Mouse (Mus musculus) forebrain, embryonic 11.5 days (tissue): ENCODE data around the gene Cd300a. TPM values are rescaled to one million over a fixed set of nuclear protein-coding genes. Genes with fewer than 3 reads are reported as not detected.

ENCODE experiments used
- ATAC-seq: fragments of 200-750 bp; cut with Nextera tagmentation; replicated peaks from 2 replicates; pipeline ENCODE4 v1.8.0; 2017; ENCODE audit warnings: moderate TSS enrichment; ENCODE audit not compliant: low FRiP score
- DNase-seq: peaks from one replicate; pipeline ENCODE4 v3.0.0-alpha.2; 2017; ENCODE audit warnings: low spot score
- H3K27ac ChIP-seq: fragments of 300-500 bp; sonication (generic); 2 replicates; pipeline ENCODE4 v1.5.1; 2014; ENCODE audit warnings: low read depth, low read length
- H3K27me3 ChIP-seq: fragments of 300-500 bp; sonication (generic); 2 replicates; pipeline ENCODE4 v1.6.1; 2014; ENCODE audit warnings: mild to moderate bottlenecking, low read length, mixed read lengths; ENCODE audit not compliant: control insufficient read depth, insufficient read depth
- H3K36me3 ChIP-seq: fragments of 300-500 bp; sonication (generic); 2 replicates; pipeline ENCODE4 v1.6.1; 2014; ENCODE audit warnings: mild to moderate bottlenecking, low read length, moderate library complexity, mixed read lengths; ENCODE audit not compliant: control insufficient read depth, insufficient read depth
- H3K4me1 ChIP-seq: fragments of 300-500 bp; sonication (generic); replicated peaks from 2 replicates; pipeline ENCODE4 v1.6.1; 2014; ENCODE audit warnings: low read length, mixed read lengths; ENCODE audit not compliant: control insufficient read depth, insufficient read depth
- H3K4me2 ChIP-seq: fragments of 300-500 bp; sonication (generic); 2 replicates; pipeline ENCODE4 v1.6.1; 2014; ENCODE audit warnings: low read depth, mild to moderate bottlenecking, low read length, moderate library complexity, mixed read lengths; ENCODE audit not compliant: severe bottlenecking
- H3K4me3 ChIP-seq: fragments of 300-500 bp; sonication (generic); 2 replicates; pipeline ENCODE4 v1.5.1; 2014; ENCODE audit warnings: low read depth, low read length
- H3K9ac ChIP-seq: fragments of 300-500 bp; sonication (generic); 2 replicates; pipeline ENCODE4 v1.6.1; 2014; ENCODE audit warnings: low read length
- H3K9me3 ChIP-seq: fragments of 300-500 bp; sonication (generic); 2 replicates; pipeline ENCODE4 v1.6.1; 2016; ENCODE audit warnings: low read length, mixed read lengths; ENCODE audit not compliant: control insufficient read depth
- WGBS: fragments of 180-500 bp; shearing (Covaris S2); extraction: QIAGEN DNeasy Blood & Tissue Kit; methylation state at CpG from one replicate; pipeline ENCODE4 v1.1.7; 2014; 5-methylcytosine and 5-hydroxymethylcytosine counted together
- polyA plus RNA-seq: library from polyadenylated mRNA; unstranded; fragments of >200 nt; fragmentation: Nextera tagmentation; extraction: Ambion mirVana; gene quantifications from 2 replicates; pipeline ENCODE4 v1.2.1, GENCODE M21; 2014

Cd300a gene
- polyA plus RNA-seq, 1 experiment from 2014 or later = 0.64 TPM

GRCm38 (mm10) chr11:114851269-114851607 is 38.6 kb upstream of the Cd300a start:
- Histone ChIP-seq H3K9ac (peak overlapping the region; percentile 50), H3K27ac (no peak overlapping the region), H3K36me3 (no peaks in the 10 kb centered on the region), H3K27me3 (peaks cover 45% of the 10 kb centered on the region), H3K9me3 (no peaks in the 10 kb centered on the region), H3K4me2 (peak overlapping the region; percentile 95), H3K4me1 (peaks cover 6% of the 10 kb centered on the region; the same call in 1 of the 2 replicates), H3K4me3 (peak overlapping the region; percentile 53)
- ATAC-seq = no peak; the same call in 1 of the 2 replicates
- DNase-seq = no peak
- under 1% methylated on average over 27 of the region's 27 CpGs for WGBS

- H3K4me3 ChIP-seq = peak overlapping the region; percentile 53
- no peak overlapping the region for H3K27ac ChIP-seq
- H3K36me3 ChIP-seq = no peaks in the 10 kb centered on the region
- no peaks in the 10 kb centered on the region for H3K9me3 ChIP-seq
- peak; percentile 60 for ATAC-seq
- H3K4me2 ChIP-seq = peak overlapping the region; percentile 95
- peak; percentile 76 for DNase-seq
- under 1% methylated on average over 64 of the region's 65 CpGs for WGBS
- H3K9ac ChIP-seq = peak overlapping the region; percentile 50
- peaks cover 45% of the 10 kb centered on the region for H3K27me3 ChIP-seq
- peaks cover 6% of the 10 kb centered on the region; the same call in 1 of the 2 replicates for H3K4me1 ChIP-seq
Measured at GRCm38 (mm10) chr11:114851608-114852310, 38.1 kb upstream of the Cd300a start.

DNA sequence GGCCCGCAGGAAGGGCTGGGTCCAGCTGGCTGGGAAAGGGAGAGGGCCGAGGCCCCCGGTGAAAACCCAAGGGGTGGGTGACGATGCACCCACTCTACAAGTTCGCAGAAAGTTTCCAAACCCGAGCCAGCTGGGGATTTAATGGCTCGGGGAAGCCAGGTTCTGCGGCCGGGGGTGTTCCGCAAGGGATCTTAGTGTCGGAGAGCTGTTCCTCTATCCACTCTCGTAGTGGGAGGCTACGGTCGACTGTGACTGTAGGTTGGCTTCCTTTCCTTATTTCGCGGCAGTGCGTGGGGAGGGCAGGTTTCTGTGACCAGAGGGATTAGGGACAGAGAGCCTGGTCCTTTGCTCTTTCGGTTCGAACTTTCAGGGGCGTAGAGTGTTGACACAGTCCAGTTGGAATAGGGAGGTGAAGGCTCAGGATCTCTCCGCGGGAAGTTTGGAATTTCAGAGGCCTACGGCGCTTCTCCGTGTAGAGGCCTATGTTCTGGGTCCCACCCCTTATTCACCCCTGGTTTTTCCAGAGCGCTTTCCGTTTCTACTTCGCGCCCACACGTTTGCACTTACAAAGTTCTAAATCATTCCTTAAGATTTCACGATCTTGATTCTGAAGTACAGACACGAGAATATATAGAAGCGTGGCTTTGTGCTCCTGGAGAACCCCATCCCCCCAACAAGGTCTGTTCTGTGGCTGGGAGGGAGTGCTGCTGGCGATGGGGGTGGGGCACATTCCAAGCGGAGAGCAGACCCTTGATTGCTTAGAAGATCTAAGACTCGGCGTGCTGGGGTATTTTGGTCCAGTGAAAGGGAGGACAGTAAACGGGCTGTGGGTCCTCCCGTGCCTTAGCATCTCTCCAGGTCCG is 37.3 kb upstream of the Cd300a start:
- DNase-seq = peak; percentile 69
- Histone ChIP-seq H3K4me2 (peak overlapping the region; percentile 95), H3K27ac (0 out of 2 replicates have a peak overlapping the region, but pooled peaks have one; percentile 5), H3K36me3 (no peaks in the 10 kb centered on the region), H3K9ac (peak overlapping the region; percentile 50), H3K9me3 (no peaks in the 10 kb centered on the region), H3K4me1 (peaks cover 6% of the 10 kb centered on the region; the same call in 1 of the 2 replicates), H3K4me3 (peak overlapping the region; percentile 53), H3K27me3 (peaks cover 45% of the 10 kb centered on the region)
- ATAC-seq = no peak; the same call in 1 of the 2 replicates
- under 1% methylated on average over 40 of the region's 40 CpGs for WGBS

DNA sequence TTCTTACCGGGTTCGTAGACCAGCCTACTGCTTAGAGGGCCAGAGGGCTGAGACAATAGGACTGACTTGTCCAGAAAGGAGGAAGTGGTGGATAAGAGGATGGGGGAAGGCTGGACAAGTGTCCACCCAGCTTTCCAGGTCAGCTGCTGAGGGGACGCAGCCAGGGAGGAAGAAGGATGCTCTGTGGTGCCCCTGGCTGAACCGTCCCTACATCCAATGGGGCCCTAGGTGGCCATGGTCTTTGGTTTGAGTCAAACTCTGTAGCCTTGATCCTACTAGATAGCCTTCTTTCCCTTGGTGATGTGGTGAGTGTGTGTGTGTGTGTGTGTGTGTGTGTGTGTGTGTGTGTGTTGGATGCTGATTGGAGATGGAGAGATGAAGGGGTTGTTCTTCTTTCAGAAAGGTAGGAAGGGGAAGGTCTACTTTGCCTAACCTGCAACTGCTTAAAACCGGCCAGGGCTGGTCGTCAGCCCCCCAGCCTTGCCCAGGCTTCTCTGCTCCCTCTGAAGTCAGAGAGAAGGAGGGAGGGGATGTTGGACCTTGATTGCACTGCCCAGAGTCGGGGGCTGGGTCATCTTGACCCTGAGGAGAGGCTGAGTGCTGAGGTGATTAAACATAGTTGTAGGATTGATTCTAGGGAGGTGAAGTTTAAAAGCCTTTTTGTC is 36.5 kb upstream of the Cd300a start:
- no peak for DNase-seq
- ATAC-seq = no peak
- WGBS = 14% methylated on average over 7 of the region's 7 CpGs
- peaks cover 6% of the 10 kb centered on the region; the same call in 1 of the 2 replicates for H3K4me1 ChIP-seq
- peak overlapping the region; percentile 53 for H3K4me3 ChIP-seq
- H3K9me3 ChIP-seq = no peaks in the 10 kb centered on the region
- no peaks in the 10 kb centered on the region for H3K36me3 ChIP-seq
- H3K9ac ChIP-seq = no peak overlapping the region
- H3K4me2 ChIP-seq = peak overlapping the region; percentile 95; the same call in 1 of the 2 replicates
- peaks cover 45% of the 10 kb centered on the region for H3K27me3 ChIP-seq
- H3K27ac ChIP-seq = no peak overlapping the region

DNA sequence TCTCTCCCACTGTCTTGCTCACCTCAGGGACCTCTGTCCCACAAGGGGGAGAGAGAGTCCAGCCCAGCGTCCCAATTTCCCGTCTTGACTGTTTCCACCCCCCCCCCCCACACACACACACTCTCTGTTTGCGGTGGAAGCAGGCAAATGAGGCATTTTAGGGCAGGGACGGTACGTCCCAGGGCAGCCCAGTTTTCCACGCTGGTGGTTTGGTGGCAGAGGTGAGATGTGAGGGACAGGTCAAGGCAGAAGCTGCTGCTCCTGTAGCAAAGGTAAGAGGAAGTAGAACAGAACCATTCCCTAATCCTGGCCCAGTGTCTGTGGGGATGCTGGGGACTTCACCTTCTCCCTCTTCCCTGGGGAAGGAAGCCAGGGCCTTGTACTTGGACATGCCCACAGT is 35.3 kb upstream of the Cd300a start:
- no peak overlapping the region for H3K4me2 ChIP-seq
- no peak overlapping the region for H3K27ac ChIP-seq
- H3K9ac ChIP-seq = no peak overlapping the region
- H3K4me3 ChIP-seq = no peak overlapping the region
- H3K9me3 ChIP-seq = no peaks in the 10 kb centered on the region
- no peaks in the 10 kb centered on the region for H3K36me3 ChIP-seq
- peaks cover 6% of the 10 kb centered on the region; the same call in 1 of the 2 replicates for H3K4me1 ChIP-seq
- WGBS = 74% methylated on average over 6 of the region's 6 CpGs
- DNase-seq (no peak), ATAC-seq (no peak)
- H3K27me3 ChIP-seq = peaks cover 38% of the 10 kb centered on the region

DNA sequence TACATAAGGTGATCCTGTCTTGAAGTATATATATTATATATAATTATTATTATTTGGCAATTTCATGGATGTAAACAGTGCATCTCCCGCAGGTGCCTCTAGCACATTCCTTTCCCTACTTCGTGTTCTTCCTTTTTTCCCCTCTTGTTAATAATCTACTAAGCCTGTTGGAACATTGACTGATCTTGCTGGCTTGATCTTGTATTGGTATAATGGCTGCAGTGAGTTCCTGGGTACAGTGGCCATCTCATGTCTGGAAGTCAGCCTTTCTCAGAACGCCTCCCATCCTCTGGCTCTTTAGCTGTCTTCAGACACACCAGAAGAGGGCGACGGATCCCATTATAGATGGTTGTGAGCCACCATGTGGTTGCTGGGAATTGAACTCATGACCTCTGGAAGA is 33.7 kb upstream of the Cd300a start:
- Histone ChIP-seq H3K9ac (no peak overlapping the region), H3K9me3 (no peaks in the 10 kb centered on the region), H3K4me2 (no peak overlapping the region), H3K27ac (no peak overlapping the region), H3K27me3 (peaks cover 24% of the 10 kb centered on the region), H3K4me3 (no peak overlapping the region), H3K4me1 (peaks cover 6% of the 10 kb centered on the region; the same call in 1 of the 2 replicates), H3K36me3 (no peaks in the 10 kb centered on the region)
- DNase-seq (no peak), ATAC-seq (no peak)
- WGBS = 95% methylated on average over 5 of the region's 5 CpGs

GRCm38 (mm10) chr11:114858641-114859040 is 31.2 kb upstream of the Cd300a start:
- Histone ChIP-seq H3K4me3 (no peak overlapping the region), H3K36me3 (no peaks in the 10 kb centered on the region), H3K27ac (no peak overlapping the region), H3K27me3 (no peaks in the 10 kb centered on the region; the same call in 1 of the 2 replicates), H3K4me1 (no peaks in the 10 kb centered on the region), H3K9ac (no peak overlapping the region), H3K9me3 (no peaks in the 10 kb centered on the region), H3K4me2 (no peak overlapping the region)
- DNase-seq (no peak), ATAC-seq (no peak)
- 93% methylated on average over 2 of the region's 2 CpGs for WGBS

DNA sequence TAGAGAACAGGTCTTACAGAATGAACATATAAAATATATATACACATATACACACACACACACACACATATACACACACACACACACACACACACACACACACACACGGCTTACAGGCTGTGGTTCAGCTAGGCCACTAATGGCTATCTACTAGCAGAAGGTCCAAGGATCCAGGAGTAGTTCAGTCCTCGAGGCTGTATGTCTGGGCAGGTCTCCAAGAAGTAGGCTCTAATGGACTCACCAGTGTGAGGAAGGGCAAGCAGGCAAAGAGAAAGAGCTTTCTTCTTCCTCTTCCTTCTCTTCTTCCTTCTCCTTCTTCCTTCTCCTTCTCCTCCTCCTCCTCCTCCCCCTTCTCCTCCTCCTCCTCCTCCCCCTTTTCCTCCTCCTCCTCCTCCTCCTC is 28.8 kb upstream of the Cd300a start:
- DNase-seq (no peak), ATAC-seq (no peak)

More for the DNA sequence above, 28.8 kb upstream of the Cd300a start:
- Histone ChIP-seq H3K27me3 (no peaks in the 10 kb centered on the region), H3K27ac (no peak overlapping the region), H3K4me3 (no peak overlapping the region), H3K36me3 (no peaks in the 10 kb centered on the region), H3K4me1 (no peaks in the 10 kb centered on the region), H3K9ac (no peak overlapping the region), H3K9me3 (no peaks in the 10 kb centered on the region), H3K4me2 (no peak overlapping the region)
- WGBS = 65% methylated on average over 2 of the region's 2 CpGs
